Mouse (Mus musculus): ENCODE measurements around the gene Ccdc69.

DNA sequence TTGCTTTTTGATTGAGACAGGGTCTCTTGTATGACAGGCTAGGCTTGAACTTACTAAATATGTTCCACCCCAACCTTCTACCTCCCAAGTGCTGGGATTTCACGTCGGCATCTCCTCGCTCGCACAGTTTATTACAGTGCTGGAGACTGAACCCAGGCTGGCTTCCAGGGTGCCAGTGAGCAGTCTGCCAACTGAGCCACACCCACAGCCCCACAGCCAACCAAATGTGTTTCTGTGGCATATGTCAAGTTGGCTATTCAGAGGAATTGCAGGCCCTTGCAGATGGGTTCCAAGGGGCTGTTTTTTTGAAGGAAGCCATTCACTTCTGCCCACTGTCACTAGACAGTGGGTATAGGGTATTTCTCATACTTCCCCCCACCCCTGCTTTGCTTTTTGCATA lies 52.0 kb downstream of the Ccdc69 start:
- TF ChIP-seq CTCF (IDR thresholded peaks at IDR 0.05 in 2 of 3, conservative IDR thresholded peaks at IDR 0.05 in 1 of 3; ENCODE audit: control insufficient read depth in 1 of 3, insufficient read depth in 1 of 3, low read depth in 2 of 3, low read length in 3 of 3, poor library complexity in 1 of 3, severe bottlenecking in 1 of 3): no peak
- TF ChIP-seq HCFC1 (IDR thresholded peaks at IDR 0.05; ENCODE audit: low read depth, low read length): no peak
- no peak for TF ChIP-seq RAD21 (IDR thresholded peaks at IDR 0.05; ENCODE audit: low read depth, low read length)
- no peak for TF ChIP-seq MEF2A (IDR thresholded peaks at IDR 0.05; ENCODE audit: extremely low read depth, insufficient replicate concordance, low read depth, low read length, poor library complexity, severe bottlenecking)
- no peak for TF ChIP-seq POLR2A (IDR thresholded peaks at IDR 0.05; ENCODE audit: control insufficient read depth in 1 of 2, insufficient read depth in 1 of 2, low read depth in 1 of 2, low read length in 2 of 2, poor library complexity in 1 of 2)
- no peak for TF ChIP-seq SMC3 (IDR thresholded peaks at IDR 0.05; ENCODE audit: low read depth, low read length)

Measured in MEL (cell line).